Mouse (Mus musculus) T-helper 17 cell (primary cell): ENCODE measurements at regions not wholly inside any gene's neighbourhood (a gene's known extent, or its start where the extent isn't known, plus 50 kb on each side); places are given as distances from the start of the nearest gene placed in this dataset.

ENCODE experiments used
- in situ Hi-C, 2 experiments: fragments of 300-600 bp; cut with MboI, MseI; formaldehyde crosslinking; loops; 1 replicate in 1 of 2; 2 replicates in 1 of 2; pipeline ENCODE4 v1.15.1; 2025; ENCODE audit warnings: high pct_unique_total_duplicates in 2 of 2

- in situ Hi-C loops: no loop called here
Measured at GRCm38 (mm10) chr1:155041592-155041991, 57.8 kb downstream of the Ier5 start.

- in situ Hi-C loops: no loop called here
Measured at GRCm38 (mm10) chr1:155040939-155041371, 58.5 kb downstream of the Ier5 start.

GRCm38 (mm10) chr1:155040086-155040726 lies 59.2 kb downstream of the Ier5 start:
- in situ Hi-C loops: no loop called here

- in situ Hi-C loops: loop anchor here in 1 of 2 experiments (10.0 kb wide), 1 partner anchor 906 kb away; no protein-coding TSS in a partner anchor
Measured at GRCm38 (mm10) chr1:155038631-155039625, 60.5 kb downstream of the Ier5 start.

- in situ Hi-C loops: loop anchor here in 1 of 2 experiments (10.0 kb wide), 1 partner anchor 907 kb away; no protein-coding TSS in a partner anchor
Measured at GRCm38 (mm10) chr1:155037479-155037878, 62.0 kb downstream of the Ier5 start.

GRCm38 (mm10) chr1:155030908-155031307 lies 68.5 kb downstream of the Ier5 start:
- in situ Hi-C loops: loop anchor here in 1 of 2 experiments (5.0 to 10.0 kb wide), 2 partner anchors 501 to 914 kb away; no protein-coding TSS in a partner anchor

- in situ Hi-C loops: loop anchor here (5.0 kb wide), 2 partner anchors 188 to 498 kb away; no protein-coding TSS in a partner anchor
Measured at GRCm38 (mm10) chr1:155029195-155029879, 70.1 kb downstream of the Ier5 start.

- in situ Hi-C loops: loop anchor here (5.0 kb wide), 2 partner anchors 189 to 499 kb away; no protein-coding TSS in a partner anchor
Measured at GRCm38 (mm10) chr1:155028735-155029134, 70.7 kb downstream of the Ier5 start.

- in situ Hi-C loops: loop anchor here (5.0 kb wide), 2 partner anchors 189 to 499 kb away; no protein-coding TSS in a partner anchor
Measured at GRCm38 (mm10) chr1:155028147-155028546, 71.3 kb downstream of the Ier5 start.

GRCm38 (mm10) chr1:155027583-155027982 lies 71.9 kb downstream of the Ier5 start:
- in situ Hi-C loops: loop anchor here (5.0 kb wide), 2 partner anchors 190 to 500 kb away; no protein-coding TSS in a partner anchor

- in situ Hi-C loops: loop anchor here (5.0 kb wide), 2 partner anchors 191 to 501 kb away; no protein-coding TSS in a partner anchor
Measured at GRCm38 (mm10) chr1:155025862-155026478, 73.5 kb downstream of the Ier5 start.

GRCm38 (mm10) chr1:155023324-155023723 lies 76.1 kb downstream of the Ier5 start:
- in situ Hi-C loops: loop anchor here in 1 of 2 experiments (5.0 kb wide), 1 partner anchor 259 kb away; no protein-coding TSS in a partner anchor

GRCm38 (mm10) chr1:155015669-155016068 lies 83.8 kb downstream of the Ier5 start:
- in situ Hi-C loops: no loop called here

GRCm38 (mm10) chr1:155014944-155015343 lies 84.5 kb downstream of the Ier5 start:
- in situ Hi-C loops: no loop called here

- in situ Hi-C loops: no loop called here
Measured at GRCm38 (mm10) chr1:155013784-155014183, 85.7 kb downstream of the Ier5 start.

GRCm38 (mm10) chr1:155013361-155013760 lies 86.1 kb downstream of the Ier5 start:
- in situ Hi-C loops: no loop called here

GRCm38 (mm10) chr1:155006539-155007486 lies 92.6 kb downstream of the Ier5 start:
- in situ Hi-C loops: loop anchor here (5.0 to 10.0 kb wide), 2 partner anchors 132 to 220 kb away; no protein-coding TSS in a partner anchor

- in situ Hi-C loops: loop anchor here (5.0 to 10.0 kb wide), 2 partner anchors 131 to 219 kb away; no protein-coding TSS in a partner anchor
Measured at GRCm38 (mm10) chr1:155006099-155006498, 93.3 kb downstream of the Ier5 start.

GRCm38 (mm10) chr1:155000301-155000700 lies 99.1 kb downstream of the Ier5 start:
- in situ Hi-C loops: loop anchor here in 1 of 2 experiments (10.0 kb wide), 1 partner anchor 126 kb away; no protein-coding TSS in a partner anchor
